Mouse (Mus musculus) embryonic stem cell, embryonic (primary cell): ENCODE results near the gene Acpp.

ENCODE experiments used
- CTCF ChIA-PET, 4 experiments: fragments of 300-600 bp in 2 of 4; fragments of 350-600 bp in 2 of 4; sonication (Branson Sonifier 250); formaldehyde crosslinking; loops; one replicate each; lab custom pipeline; 2022; ENCODE audit warnings: inconsistent platforms in 2 of 4; lab: Charles Lee
- POLR2A ChIA-PET, 4 experiments: fragments of 300-600 bp in 2 of 4; fragments of 350-600 bp in 2 of 4; sonication (Branson Sonifier 250); formaldehyde crosslinking; loops; one replicate each; lab custom pipeline; 2022; ENCODE audit warnings: antibody characterized with exemption in 4 of 4, inconsistent platforms in 1 of 4; lab: Charles Lee

Gene Acpp

DNA sequence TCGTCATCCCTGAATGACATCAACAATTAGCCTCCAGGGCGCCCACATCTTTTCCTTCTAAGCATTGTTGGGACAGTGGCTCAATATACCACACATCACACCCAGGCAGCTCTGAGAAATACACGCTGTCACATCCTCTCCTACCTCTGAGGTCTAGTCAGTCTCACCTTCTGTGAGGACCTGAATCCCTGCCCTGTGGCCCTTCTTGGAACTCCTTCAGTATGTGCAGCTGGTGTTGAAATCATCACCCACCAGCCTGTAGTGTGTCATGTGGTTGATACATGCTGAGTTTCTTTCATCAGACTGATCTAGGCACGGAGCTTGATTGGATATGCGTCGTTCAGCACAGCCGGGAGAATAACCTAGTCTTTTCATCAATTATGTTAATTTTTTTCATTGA is 16.0 kb downstream of the Acpp start:
- ChIA-PET CTCF (interaction anchor here in 3 of 4 experiments (0.5 to 1.1 kb wide), 3 partner anchors 16 to 174 kb away, joined by 3 to 8 read pairs (median 3); partner anchors contain the start of gene Acpp (in 1 of the 3)), POLR2A (interaction anchor here in 1 of 4 experiments (0.7 kb wide), 1 partner anchor 108 kb away, joined by 3 read pairs; no protein-coding TSS in a partner anchor)

DNA sequence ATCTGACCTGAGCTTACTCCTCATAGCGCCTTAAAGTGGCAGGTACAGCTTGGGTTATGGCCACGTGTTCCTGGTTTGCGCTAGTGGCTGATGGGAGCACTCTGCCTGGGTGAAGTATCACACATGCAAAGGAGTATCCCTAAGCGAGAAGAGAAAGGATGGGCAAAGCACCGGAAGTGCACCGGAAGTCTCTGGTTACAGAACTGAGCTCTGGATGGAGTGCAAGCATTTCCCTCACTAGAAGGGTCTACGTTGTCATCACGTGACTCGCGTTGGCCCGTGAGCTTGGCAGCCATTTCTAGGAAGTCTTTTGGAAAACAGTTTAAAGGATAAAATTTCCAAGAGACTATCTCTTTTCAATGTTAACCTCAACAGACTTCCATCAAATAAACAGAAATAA is 21.2 kb downstream of the Acpp start:
- ChIA-PET CTCF (interaction anchor here in 3 of 4 experiments (0.6 to 2.1 kb wide), 8 partner anchors 22 to 62 kb away, joined by 3 to 17 read pairs (median 3); partner anchors contain the start of gene Acpp (in 2 of the 3)), POLR2A (interaction anchor here in 3 of 4 experiments (0.6 to 1.2 kb wide), 4 partner anchors 21 to 65 kb away, joined by 3 to 4 read pairs (median 3); partner anchors contain the start of gene Acpp (in 2 of the 3))

DNA sequence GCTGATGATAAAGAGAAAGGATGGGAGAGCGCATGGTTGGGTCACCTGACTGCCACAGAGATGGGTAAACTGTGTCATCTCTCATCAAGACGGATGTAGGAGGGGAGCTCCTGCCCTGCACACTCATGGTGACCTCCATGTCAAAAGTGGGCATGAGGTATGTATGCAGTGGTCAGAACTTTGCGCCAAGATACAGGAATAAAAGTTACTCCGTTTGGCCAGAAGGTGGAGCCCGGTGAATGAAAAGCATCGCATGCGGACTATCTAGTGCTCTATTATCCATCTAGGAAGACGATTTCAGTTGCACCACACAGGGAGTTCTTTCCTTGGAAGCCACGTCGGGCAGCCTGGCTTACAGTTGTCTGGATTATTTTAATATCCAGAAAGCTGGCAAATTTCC is 22.0 kb downstream of the Acpp start:
- CTCF ChIA-PET = interaction anchor here in 3 of 4 experiments (0.7 to 2.1 kb wide), 6 partner anchors 22 to 1096 kb away, joined by 3 to 17 read pairs (median 8); partner anchors contain the start of gene Acpp (in 1 of the 3)

DNA sequence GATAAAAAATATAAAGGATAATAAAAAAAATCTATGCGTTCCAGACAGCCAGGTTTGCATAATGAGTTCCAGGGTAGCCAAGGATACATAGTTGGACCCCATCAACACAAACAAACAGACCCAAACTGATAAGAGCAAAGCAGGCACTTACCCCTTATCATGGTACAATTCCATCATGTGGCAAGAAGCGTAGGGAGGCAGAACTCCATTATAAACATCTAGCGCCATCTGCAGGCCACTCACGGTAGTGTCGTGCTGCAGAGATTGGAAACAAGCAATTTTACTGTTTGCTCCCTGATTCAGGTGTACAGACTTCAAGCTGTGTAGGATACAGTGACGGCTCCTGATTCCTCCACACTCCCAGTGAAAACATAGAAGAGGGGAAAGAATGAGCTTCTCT is 30.8 kb downstream of the Acpp start:
- CTCF ChIA-PET = interaction anchor here in 3 of 4 experiments (0.6 to 1.1 kb wide), 8 partner anchors 29 to 487 kb away, joined by 3 to 6 read pairs (median 3); no protein-coding TSS in a partner anchor

More for the DNA sequence above, 22.0 kb downstream of the Acpp start:
- POLR2A ChIA-PET = no interaction called here

DNA sequence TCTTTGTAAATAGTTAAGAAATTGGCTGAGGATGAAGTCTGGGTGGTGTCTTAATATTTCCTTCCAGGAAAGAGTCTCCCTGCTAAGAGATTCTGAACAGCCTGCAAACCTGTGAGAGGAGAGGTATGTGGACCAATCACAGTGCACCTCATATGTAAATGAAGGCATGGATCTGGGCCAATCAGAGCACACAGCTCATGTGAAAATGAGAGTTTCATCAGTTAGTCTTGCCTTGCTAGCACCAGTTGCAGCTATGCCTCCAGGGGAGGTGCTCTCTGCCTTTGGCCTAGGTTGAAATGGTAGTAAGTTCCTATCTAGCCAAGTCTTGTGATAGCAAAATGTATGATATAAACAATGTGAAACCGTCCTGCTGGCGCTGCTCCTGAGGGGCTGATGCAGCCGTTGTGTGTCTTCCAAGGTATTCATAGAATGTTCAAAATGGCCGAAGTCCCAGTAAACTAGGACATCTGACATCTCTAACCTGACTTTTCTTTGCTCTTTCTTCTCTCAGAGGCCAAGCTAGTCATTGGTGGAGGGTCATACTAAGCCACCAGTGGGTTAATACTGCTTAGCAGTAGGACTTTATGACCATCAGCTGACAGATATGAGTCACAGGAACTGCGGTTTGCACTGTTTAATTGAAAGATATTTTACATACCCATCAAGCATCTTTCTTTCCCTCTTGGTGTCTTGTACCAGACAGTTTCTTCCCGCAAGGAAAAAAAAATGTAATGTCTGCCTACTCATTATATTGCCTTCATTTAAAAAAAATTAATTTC is 32.0 kb downstream of the Acpp start:
- CTCF ChIA-PET = interaction anchor here in 3 of 4 experiments (0.7 to 1.4 kb wide), 4 partner anchors 28 to 303 kb away, joined by 4 to 7 read pairs (median 6); partner anchors contain the start of gene Nphp3 (in 1 of the 3)
- POLR2A ChIA-PET = interaction anchor here in 2 of 4 experiments (0.7 to 0.8 kb wide), 2 partner anchors 28 to 199 kb away, joined by 3 read pairs; no protein-coding TSS in a partner anchor

More for the DNA sequence above, 30.8 kb downstream of the Acpp start:
- POLR2A ChIA-PET = interaction anchor here in 2 of 4 experiments (0.7 kb wide), 2 partner anchors 29 to 187 kb away, joined by 3 read pairs; no protein-coding TSS in a partner anchor

DNA sequence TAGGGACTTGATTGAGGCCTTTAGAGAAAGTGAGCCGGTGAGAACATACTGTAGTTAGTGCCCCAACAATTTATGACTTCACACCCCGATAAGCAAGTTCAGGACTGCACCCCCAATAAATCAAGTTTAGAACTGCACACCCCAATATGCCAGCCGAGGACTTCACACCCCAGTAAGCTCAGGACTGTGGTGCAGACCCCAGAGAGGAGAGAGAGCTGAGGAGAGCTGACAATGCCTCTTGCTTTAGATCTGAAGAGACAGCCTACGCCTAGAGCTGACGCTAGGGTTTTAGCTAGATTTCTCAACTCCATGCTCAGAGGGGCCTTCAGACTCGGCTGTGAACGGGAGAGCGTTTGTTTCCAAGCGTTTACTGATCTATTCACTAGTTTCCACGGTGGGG is 32.7 kb downstream of the Acpp start:
- ChIA-PET CTCF (interaction anchor here in 2 of 4 experiments (0.7 to 1.4 kb wide), 5 partner anchors 27 to 302 kb away, joined by 3 to 7 read pairs (median 4); partner anchors contain the start of gene Nphp3 (in 1 of the 2)), POLR2A (interaction anchor here in 3 of 4 experiments (0.6 to 1.3 kb wide), 7 partner anchors 17 to 198 kb away, joined by 3 to 6 read pairs (median 3); partner anchors contain the start of genes Acpp (in 2 of the 3) and Dnajc13 (in 1 of the 3))

DNA sequence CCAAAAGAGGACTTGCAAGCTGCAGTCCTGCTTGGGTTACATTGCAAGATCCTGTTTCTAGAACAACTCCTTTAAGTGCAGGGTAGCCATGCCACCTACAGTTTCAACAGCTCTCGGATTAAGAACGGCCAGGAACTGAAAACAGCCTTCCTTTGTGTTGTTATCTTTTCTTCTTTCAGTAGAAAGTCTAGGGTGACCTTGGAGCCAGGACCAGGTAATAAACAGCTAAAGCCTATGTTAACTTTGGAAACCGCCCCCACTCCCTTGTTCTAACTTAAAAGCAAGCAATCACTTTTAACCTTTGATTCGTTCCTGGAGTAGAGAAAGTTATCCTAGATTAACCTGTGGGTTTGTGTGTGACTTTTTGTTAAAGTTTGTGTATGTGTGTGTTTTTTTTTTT is 33.2 kb downstream of the Acpp start:
- ChIA-PET POLR2A (interaction anchor here in 3 of 4 experiments (0.5 to 1.3 kb wide), 7 partner anchors 18 to 197 kb away, joined by 3 to 6 read pairs (median 3); partner anchors contain the start of genes Acpp (in 2 of the 3) and Dnajc13 (in 1 of the 3)), CTCF (interaction anchor here in 2 of 4 experiments (0.7 to 1.4 kb wide), 3 partner anchors 27 to 270 kb away, joined by 3 to 7 read pairs (median 4); no protein-coding TSS in a partner anchor)

DNA sequence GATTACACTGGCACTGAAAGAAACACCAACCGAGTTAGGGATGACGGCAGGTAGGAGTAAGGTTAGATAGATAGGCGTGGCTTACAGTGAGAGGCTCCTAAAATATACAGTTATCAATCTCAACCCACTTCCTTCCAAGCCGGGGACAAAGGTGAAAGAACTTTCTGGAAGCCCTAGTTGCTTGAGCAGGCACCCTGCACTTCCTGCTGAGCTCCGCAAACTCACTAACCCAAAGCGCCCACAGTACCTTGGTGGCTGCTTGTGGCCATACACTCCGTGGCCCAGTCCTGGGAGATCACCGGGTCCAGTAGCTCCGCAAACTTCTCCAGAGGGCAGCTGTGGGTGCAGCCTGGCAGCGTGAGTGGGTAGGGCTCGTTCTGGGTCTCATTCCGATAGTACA is 37.0 kb downstream of the Acpp start:
- POLR2A ChIA-PET = interaction anchor here in 3 of 4 experiments (0.6 to 1.3 kb wide), 7 partner anchors 9 to 942 kb away, joined by 3 to 5 read pairs (median 4); partner anchors contain the start of genes Acpp (in 1 of the 3) and Dnajc13 (in 1 of the 3)
- CTCF ChIA-PET = interaction anchor here in 3 of 4 experiments (1.2 to 2.0 kb wide), 3 partner anchors 23 kb away, joined by 3 to 8 read pairs (median 5); no protein-coding TSS in a partner anchor

DNA sequence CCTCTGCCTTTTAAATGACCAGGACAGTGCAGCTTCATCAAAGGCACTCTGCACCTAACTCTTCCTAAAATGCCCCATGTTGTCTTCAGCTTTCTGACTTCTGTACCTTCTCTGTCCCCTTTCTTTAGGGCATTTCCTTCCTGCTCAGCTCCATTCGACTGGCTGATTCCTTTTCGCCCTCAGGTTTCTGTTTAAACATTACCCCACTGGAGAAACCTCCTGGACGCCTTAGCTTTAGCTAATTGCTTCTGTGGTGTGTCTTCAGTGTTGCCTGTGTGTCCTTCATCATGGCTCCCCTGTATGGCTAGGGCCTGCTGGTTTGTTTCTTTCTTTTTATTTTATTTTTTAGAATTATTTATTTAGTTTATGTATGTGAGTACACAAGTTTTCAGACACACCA is 40.5 kb downstream of the Acpp start:
- ChIA-PET CTCF (no interaction called here), POLR2A (interaction anchor here in 1 of 4 experiments (0.8 to 1.0 kb wide), 2 partner anchors 14 to 19 kb away, joined by 3 read pairs; no protein-coding TSS in a partner anchor)

DNA sequence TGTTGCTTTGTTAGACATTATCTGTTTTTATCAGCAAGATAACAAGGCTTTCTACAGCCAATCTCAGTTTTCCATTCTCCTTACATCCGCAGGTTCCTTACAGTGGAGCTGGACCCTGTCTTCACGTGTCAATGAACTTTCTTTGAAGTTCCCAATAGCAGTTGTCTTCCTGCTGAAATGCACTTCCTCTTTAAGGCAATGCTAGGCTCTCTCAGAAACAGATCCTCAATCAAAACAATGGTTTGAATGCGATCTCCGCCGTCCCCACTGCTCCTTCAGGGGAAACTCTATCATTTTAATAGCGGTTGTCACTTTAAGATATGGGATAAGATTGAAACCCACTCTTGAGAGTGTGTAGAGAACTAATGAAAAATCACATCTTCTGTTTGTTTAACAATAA is 52.6 kb downstream of the Acpp start:
- ChIA-PET CTCF (no interaction called here), POLR2A (no interaction called here)

DNA sequence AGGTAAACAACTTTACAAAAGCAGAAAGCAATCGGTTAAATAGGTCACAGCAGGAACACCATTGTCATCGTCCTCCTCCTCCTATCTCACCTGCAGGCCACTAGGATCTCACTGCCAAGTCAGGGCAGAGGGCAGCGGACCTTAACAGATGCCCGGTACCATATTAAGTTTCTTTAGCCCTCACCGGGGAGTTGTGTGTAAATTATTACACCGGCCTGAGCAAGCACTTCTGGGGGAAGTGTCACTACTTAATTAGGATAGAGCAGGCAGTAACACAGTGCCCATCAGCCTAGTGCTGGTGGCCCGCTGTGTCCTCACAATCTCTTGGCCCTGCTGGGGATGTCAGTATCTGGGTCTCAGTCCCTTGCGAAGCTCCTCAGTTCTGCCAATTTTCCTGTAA is 55.0 kb downstream of the Acpp start:
- ChIA-PET CTCF (interaction anchor here in 2 of 4 experiments (0.7 kb wide), 2 partner anchors 25 to 27 kb away, joined by 3 to 12 read pairs; no protein-coding TSS in a partner anchor), POLR2A (interaction anchor here in 1 of 4 experiments (0.6 to 1.9 kb wide), 4 partner anchors 14 to 1035 kb away, joined by 3 to 4 read pairs (median 4); partner anchors contain the start of gene Dnajc13)

DNA sequence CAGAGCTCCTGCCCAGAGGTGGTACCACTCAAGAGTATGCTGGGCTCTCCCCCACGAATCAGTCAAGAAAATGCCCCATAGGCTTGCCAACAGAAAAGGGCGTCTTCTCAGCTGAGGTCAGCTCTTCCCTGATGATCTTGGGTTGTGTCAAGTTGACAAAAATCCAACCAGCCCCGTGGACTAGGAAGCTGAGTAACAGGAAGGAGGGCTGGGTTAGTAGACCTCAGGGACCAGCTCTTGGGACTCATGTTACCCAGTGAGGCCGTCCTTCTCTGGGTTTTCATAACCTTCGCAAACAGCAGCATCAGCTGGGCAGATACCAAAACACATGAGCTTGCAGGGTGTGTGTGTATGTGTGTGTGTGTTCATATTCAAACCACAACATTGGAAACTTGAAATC is 55.8 kb downstream of the Acpp start:
- POLR2A ChIA-PET = interaction anchor here in 1 of 4 experiments (1.1 to 1.9 kb wide), 3 partner anchors 15 to 56 kb away, joined by 3 to 4 read pairs (median 4); partner anchors contain the start of genes Acpp and Dnajc13
- CTCF ChIA-PET = interaction anchor here in 2 of 4 experiments (0.5 to 0.7 kb wide), 2 partner anchors 12 to 91 kb away, joined by 3 read pairs; no protein-coding TSS in a partner anchor

DNA sequence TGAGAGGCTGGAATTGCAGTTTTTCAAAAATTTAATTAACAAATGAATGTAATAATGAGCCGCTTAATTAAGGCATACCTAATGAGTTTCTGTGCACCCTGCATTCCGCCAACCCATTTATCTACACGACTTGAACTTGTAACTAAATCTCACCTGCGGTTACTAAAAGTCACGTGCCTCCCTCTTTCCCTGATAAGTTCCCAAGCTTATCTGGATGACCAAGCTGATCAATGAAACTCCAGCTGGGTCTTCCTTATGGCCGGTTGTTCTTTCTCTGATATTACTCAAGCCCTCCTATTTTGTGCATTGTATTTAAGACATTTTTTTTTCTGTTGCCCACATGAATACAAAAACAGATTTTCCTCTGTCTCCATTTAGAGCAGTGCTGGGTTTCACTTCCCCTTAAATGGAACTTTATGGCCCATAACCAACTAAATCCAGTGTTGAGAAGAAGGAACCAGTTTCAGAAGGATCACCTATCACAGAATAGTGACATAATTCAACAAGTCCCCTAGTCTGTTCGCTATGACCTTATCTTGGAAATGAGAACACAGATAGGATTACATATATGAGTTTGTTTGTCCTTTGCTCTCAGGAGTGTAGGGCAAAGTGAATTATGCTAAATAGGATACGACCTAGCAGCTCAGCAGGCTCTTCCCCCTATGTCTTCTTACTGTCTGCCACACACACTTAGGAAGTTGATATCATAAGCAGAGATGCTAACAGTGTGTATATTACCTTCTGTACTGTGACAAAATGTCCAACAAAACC is 56.6 kb downstream of the Acpp start:
- CTCF ChIA-PET = interaction anchor here in 2 of 4 experiments (0.5 to 1.1 kb wide), 3 partner anchors 11 to 92 kb away, joined by 3 read pairs; no protein-coding TSS in a partner anchor
- POLR2A ChIA-PET = interaction anchor here in 1 of 4 experiments (1.1 to 1.9 kb wide), 3 partner anchors 14 to 57 kb away, joined by 3 to 4 read pairs (median 4); partner anchors contain the start of genes Acpp and Dnajc13

DNA sequence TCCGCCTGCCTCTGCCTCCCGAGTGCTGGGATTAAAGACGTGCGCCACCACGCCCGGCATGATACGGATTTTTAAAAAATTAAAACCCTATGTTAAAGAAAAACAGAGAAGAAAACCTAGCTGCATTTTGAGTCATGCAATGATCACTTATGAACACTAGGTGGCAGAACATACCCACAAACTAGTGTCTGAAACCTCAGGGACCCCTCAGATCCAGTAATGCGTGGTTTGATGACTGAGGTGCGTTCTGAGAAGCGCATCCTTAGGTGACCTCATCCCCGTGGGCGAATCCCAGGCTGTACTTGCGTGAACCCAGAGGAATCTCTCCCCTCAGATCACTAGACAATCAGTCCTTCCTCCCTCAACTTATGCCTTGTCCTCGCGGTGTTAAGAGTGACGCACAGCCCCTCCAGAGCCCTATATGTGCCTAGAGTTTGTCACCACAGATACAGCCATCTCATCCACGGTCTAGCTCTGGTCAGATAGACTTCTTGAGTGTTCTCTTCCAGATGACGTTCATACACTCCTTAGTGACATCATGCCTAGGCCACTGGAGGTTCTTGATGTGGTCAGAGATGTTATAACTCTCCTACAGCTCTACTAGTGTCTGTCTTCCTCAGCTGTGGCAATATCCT is 59.9 kb downstream of the Acpp start:
- ChIA-PET POLR2A (interaction anchor here (0.7 to 1.2 kb wide), 10 partner anchors 15 to 177 kb away, joined by 3 to 8 read pairs (median 3); partner anchors contain the start of gene Dnajc13 (in 3 of the 4)), CTCF (interaction anchor here (0.5 to 1.9 kb wide), 34 partner anchors 11 to 399 kb away, joined by 3 to 20 read pairs (median 4); partner anchors contain the start of genes Dnajc13 (in 2 of the 4) and Acpp (in 1 of the 4))

DNA sequence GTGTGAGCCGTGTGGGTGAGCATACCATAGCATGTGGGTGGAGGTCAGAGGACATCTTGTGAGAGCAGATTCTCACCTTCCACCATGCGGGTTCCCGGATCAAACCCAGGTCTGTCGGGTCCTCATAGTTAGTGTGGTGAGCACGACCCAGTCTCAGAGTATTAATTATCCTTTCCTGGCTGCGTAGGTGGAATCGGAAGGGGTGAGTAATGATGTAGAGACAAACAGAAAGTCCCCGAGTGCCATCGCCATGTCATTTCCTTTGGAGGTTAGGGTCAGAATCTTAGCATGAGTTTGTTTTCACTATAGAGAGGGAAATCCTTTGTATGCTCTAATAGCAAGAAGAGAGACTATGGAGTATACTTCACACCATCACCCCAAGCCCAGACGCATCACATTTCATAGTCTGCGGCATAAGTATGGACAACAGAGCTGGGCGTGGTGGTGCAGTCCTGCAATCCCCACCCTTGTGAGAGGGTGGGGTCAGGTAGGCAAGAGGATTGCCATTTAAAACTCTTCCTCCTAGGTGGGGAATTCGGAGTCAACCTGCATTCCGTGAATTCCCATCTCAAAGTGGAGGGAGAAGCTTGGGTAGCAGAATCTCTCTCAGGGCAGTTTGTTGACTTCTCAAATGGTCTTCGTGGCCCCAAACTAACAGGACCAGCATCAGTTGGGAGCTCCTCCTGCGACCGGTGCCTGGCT is 62.3 kb downstream of the Acpp start:
- ChIA-PET CTCF (interaction anchor here in 2 of 4 experiments (0.7 to 1.3 kb wide), 6 partner anchors 32 to 135 kb away, joined by 3 to 6 read pairs (median 4); no protein-coding TSS in a partner anchor), POLR2A (interaction anchor here in 3 of 4 experiments (0.7 to 3.4 kb wide), 11 partner anchors 12 to 996 kb away, joined by 3 to 23 read pairs (median 4); partner anchors contain the start of gene Dnajc13 (in 3 of the 3))
